Mouse (Mus musculus) gastrocnemius, adult 2 months (tissue): ENCODE results near the gene Cln3. TPM values are rescaled to one million over a fixed set of nuclear protein-coding genes. Genes with fewer than 3 reads are reported as not detected.

Experiments
- DNase-seq: peaks from one replicate; pipeline ENCODE4 v3.0.0; 2022
- H3K27ac ChIP-seq: fragments of 200-600 bp; 2 replicates; pipeline ENCODE4 v1.8.1; 2022; ENCODE audit warnings: mild to moderate bottlenecking
- H3K4me3 ChIP-seq: fragments of 200-600 bp; 2 replicates; pipeline ENCODE4 v1.8.1; 2022; ENCODE audit warnings: mild to moderate bottlenecking, moderate library complexity
- CTCF ChIP-seq: fragments of 200-600 bp; IDR thresholded peaks from 2 replicates; pipeline ENCODE4 v1.8.1; 2022; ENCODE audit warnings: antibody characterized with exemption, mild to moderate bottlenecking, moderate library complexity
- intact Hi-C: fragments of 180-260 bp; cut with DNase I; formaldehyde crosslinking; loops from one replicate; pipeline ENCODE4 v1.15.1; 2025
- total RNA-seq, 2 experiments: library from RNA; stranded (reverse); gene quantifications; 2 replicates each; pipeline ENCODE4 v1.2.3; 2021

The Cln3 gene
- total RNA-seq, 2 experiments from 2014 or later, result 9.1 to 13.4 TPM

DNA sequence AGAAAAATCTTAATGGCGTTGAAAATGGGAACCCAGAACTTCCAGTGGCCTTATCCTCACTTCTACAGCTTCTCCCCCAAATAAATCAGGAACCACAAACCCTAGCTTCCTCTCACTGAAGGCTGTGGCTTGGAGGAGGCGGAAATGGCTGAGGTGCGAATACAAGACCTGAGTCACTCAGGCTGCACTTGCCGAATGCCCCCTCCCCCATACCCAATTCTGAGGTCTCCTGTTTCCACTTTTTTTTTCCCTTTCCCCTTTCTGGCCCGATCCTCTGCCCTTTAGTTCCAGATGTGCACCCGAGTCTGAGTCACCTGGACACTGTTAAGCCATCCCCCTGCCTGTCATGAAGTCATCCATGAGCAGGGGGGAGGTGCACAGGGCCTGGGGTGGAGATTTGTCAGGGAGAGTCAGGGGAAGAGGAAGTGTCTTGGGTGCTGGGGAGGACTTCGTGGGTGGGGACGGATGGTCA is 1.1 kb downstream of the Cln3 start, which contains the start of gene Apobr:
Gene Apobr, plus strand, starts transcription at position 437 of the 472 bp plus-strand sequence.
- Histone ChIP-seq H3K4me3 (peak within 1 kb of the TSS; percentile 86), H3K27ac (peak within 1 kb of the TSS; percentile 97)
- intact Hi-C loops, result loop anchor here (5.0 kb wide), 1 partner anchor 97 kb away; the partner anchor contains the start of gene Tufm
- TF ChIP-seq CTCF, result no peak
- no peak for DNase-seq

DNA sequence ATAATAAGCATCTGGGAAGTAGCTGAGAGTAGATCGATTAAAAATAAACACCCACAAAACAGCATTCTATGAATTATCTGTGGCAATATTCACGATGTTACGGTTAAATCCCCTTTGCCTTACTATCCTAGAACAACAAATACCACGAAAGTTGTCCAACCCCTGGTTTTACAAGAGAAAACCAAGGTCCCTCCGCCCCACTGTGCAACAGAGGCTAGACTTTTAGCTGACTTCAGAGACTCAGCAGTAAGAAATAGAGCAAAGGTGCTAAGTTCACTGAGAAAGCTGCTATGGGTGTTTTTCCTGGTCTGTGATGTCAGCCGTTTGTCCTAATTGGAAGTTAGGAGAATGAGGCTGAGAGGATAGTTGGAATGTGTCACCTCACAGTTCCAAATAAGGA is 1.9 kb downstream of the Cln3 start:
- no peak for TF ChIP-seq CTCF

DNA sequence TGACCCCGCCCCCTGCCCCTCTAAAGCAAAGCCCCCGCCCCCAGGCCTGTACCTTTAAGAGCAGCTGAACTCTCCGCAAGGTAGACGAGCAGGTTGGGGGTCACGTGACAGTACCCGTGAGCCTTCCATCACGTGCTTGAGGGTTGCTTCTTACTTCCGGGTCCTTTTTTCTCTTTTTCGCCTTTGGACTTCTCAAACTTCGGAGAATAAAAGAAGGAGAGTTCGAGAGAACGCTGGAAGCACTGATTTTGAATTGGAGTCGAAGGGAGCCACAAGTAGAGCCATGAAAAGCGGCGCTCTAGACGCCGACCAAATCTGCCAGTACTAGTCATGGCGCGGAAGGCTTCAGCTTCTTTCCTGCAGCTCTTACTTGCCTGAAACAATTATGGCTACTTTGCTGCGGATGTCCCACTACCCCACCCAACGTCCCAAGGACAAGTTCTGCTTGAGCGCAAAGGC is 2.3 kb downstream of the Cln3 start:
- TF ChIP-seq CTCF, result no peak
- Histone ChIP-seq H3K27ac (peak overlapping the region; percentile 97), H3K4me3 (peak overlapping the region; percentile 86)
- intact Hi-C loops, result loop anchor here (5.0 kb wide), 1 partner anchor 96 kb away; the partner anchor contains the start of gene Tufm
- DNase-seq, result peak; percentile 93

More for the DNA sequence above, 1.9 kb downstream of the Cln3 start:
- peak overlapping the region; percentile 86 for H3K4me3 ChIP-seq
- DNase-seq, result no peak
- intact Hi-C loops, result loop anchor here (5.0 kb wide), 1 partner anchor 96 kb away; the partner anchor contains the start of gene Tufm
- peak overlapping the region; percentile 97 for H3K27ac ChIP-seq

DNA sequence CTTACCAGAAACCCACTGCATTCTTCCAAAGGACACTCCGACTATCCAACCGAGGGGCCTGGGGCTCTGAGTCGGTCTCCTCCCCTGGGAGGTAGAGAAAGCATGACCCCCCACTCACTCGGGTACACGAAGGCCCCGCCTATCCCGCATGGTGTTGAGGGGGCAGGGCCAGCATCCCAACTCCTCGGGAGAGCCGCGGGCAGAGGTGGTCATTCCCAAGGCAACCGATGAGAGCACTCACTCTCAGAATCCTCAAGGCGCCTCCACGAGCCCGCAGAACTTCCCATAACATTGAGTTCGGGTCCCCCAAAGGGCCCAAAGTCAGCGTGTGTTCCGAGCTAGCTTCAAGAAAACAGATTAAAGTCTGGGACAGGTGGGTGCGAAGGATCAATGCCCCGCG is 2.9 kb downstream of the Cln3 start:
- H3K4me3 ChIP-seq, result peak overlapping the region; percentile 86
- peak; percentile 44 for DNase-seq
- H3K27ac ChIP-seq, result peak overlapping the region; percentile 97
- intact Hi-C loops, result loop anchor here (5.0 kb wide), 1 partner anchor 95 kb away; the partner anchor contains the start of gene Tufm
- no peak for TF ChIP-seq CTCF

DNA sequence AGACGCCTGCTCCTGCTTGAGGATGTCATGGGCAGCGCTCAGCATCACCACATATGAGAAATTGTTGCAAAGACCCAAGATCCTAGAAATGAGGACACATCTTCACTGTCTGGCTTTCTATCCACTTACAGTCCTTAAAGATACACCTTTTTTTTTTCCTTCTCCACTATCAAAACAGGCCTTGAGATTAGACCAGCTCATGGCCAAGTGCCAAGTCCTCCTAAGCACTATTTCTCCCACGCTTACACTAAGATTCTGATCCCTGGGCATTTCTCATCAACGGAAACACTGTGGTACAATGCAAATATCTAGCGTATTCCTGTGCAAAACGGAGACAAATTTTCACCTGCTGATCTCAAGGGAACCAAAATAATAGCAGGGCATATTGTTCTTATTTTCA is 4.0 kb downstream of the Cln3 start:
- no peak overlapping the region for H3K4me3 ChIP-seq
- TF ChIP-seq CTCF, result no peak
- DNase-seq, result no peak

DNA sequence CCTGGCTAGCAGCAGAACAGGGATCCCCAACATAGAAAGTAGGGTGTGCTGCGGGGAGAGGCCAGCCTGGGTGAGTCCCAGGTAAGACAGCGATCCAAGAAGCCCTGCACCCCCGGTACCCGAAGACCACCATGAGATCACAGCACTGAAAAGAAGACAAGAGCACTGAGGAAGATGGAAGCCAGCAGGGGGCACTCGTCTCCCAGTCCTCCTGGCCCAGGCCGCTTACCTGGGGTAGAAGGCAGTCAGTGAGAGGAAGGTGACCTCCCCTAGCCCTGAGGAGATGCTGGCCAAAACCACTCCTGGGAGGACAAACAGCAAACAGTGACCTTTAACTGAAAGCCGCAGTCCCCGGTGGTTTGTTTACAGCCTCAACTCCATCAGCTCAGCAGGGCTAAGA is 6.4 kb downstream of the Cln3 start:
- Histone ChIP-seq H3K27ac (no peak overlapping the region), H3K4me3 (no peak overlapping the region)
- DNase-seq, result peak; percentile 59
- intact Hi-C loops, result loop anchor here (1.0 to 2.0 kb wide), 2 partner anchors 58 to 116 kb away; partner anchors contain the start of genes Bola2 and Slx1b
- TF ChIP-seq CTCF, result peak; percentile 69

More for the DNA sequence above, 4.0 kb downstream of the Cln3 start:
- intact Hi-C loops, result loop anchor here (5.0 kb wide), 1 partner anchor 94 kb away; the partner anchor contains the start of gene Tufm
- no peak overlapping the region for H3K27ac ChIP-seq

DNA sequence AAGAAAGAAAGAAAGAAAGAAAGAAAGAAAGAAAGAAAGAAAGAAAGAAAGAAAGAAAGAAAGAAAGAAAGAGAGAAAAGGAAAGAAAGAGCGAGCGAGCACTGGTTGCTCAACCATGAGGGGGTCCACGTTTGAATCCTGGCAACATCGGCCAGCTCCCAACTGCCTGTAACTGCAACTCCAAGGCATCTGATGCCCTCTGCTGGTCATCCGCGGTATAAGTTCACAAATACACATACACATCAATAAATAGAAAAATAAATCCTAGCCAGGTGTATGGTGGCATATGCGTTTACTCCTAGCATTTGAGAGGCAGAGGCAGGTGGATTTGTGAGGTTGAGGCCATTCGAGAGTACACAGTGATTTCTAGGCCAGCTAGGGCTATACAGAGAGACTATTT is 8.7 kb downstream of the Cln3 start:
- intact Hi-C loops, result no loop called here
- Histone ChIP-seq H3K27ac (no peak overlapping the region), H3K4me3 (no peak overlapping the region)
- DNase-seq, result peak; percentile 51
- peak; percentile 58 for TF ChIP-seq CTCF

DNA sequence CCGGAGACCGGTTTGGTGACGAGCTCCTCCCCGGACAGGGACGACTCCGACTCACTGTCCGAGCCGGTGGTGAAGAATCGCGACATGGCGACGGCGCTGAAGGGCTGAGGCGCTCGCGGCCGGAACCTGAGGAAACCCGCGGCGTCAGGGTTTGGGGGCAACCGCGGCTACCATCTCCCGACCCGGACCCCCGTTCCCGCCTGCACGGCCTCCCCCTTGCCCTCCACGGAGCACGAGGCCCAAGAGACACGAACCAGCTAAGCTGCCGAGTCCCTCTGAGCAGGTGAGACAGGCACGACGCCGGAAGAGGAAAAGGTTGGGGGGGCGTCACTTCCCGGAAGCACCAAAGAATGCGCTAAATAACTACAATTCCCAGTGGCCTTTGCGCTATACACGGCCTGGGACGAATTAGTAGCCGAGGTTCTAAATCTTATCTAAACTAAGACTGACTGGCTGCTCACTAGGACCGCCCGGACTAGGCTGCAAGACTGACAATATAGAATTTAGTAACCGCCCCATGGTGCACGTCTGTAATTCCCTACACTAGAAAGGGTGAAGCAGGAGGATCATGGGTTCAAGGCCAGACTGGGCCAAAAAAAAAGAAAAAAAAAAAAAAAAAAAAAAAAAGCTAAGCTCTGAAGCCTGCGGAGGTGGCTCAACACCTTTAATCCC is 19.4 kb downstream of the Cln3 start, which contains the start of gene Eif3c:
Gene Eif3c, minus strand, starts transcription at position 318 of the 672 bp plus-strand sequence.
- peak within 1 kb of the TSS; percentile 86 for H3K27ac ChIP-seq
- peak within 1 kb of the TSS; percentile 84 for H3K4me3 ChIP-seq
- intact Hi-C loops, result no loop called here
- no peak for TF ChIP-seq CTCF
- DNase-seq, result peak; percentile 82

DNA sequence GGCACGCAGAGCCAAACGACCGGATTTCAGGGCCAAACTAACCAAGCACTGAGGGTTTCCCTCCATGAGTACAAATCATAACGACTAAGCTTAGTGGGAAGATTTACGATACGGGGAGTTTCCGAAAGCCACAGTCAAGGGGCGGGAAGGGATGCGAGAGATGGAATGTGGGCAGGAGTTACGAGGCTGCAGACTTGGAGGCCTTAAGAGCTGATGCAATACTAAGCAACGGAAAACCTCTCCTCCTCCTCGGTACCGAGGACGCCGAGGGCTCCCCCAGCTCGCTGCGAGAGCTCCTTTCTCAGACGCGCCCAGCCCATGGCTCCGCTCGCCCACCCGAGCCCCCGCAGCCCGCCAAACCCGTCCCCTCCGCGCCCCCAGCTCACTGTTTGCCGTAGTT is 19.9 kb downstream of the Cln3 start:
- DNase-seq, result no peak
- no peak for TF ChIP-seq CTCF
- peak overlapping the region; percentile 86 for H3K27ac ChIP-seq
- peak overlapping the region; percentile 84 for H3K4me3 ChIP-seq
- intact Hi-C loops, result no loop called here

DNA sequence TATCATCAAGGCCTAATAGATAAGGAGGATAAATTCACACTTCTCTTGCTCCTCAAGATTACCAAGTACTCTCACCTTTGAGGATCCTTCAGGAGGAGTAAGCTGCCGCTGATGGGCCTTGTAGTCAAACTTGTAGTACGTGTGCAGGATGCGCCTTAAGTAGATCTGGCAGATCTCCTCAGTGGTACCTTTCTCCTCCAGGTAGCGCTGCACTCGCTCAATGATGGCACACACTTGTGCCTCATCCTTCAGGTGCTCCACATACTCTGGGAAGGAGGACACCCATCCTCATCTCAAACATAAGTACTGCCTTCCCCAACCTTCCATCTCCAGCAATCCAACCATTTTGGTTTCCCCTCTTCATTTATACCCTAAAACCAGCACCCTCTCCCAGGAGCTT is 29.0 kb downstream of the Cln3 start:
- no peak overlapping the region for H3K4me3 ChIP-seq
- no peak for DNase-seq
- TF ChIP-seq CTCF, result no peak
- no peak overlapping the region for H3K27ac ChIP-seq
- intact Hi-C loops, result no loop called here

DNA sequence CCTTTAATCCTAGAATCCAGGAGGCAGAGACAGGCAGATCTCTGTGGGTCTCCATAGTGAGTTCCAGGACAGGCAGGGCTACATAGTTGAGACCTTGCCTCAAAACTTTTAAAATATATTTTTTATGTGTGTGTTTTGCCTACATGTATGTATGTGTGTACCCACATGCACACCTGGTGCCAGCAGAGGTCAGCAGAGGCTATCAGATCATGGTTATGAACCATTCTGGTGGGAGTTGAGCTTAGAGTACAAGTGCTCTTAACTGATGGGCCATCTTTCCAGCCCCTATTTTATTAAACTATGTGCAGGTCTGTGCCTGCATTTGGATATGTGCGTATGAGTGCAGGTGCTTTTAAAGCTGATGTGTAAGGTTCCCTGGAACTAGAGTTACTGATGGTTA is 30.8 kb downstream of the Cln3 start:
- intact Hi-C loops, result no loop called here
- DNase-seq, result no peak
- Histone ChIP-seq H3K27ac (no peak overlapping the region), H3K4me3 (no peak overlapping the region)
- peak; percentile 11; the same call in 1 of the 2 replicates for TF ChIP-seq CTCF

DNA sequence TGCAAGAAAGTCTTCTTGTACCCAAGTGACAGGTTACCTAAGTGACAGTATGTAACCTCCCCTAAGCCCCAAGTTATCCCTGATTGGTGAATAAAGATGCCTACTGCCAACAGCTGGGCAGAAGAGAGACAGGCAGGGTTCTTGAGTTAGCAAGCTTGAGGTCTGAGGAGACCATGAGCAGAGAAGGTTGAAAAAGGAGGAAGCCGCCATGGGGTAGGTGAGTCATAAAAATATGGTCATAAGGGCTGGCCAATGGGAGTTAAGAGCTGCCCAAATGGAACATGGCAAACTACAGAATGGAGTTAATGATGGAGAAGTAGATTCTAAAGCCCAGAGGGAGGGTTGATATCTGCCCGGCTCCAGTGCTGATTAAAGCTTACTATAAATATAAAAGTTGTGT is 40.0 kb downstream of the Cln3 start:
- DNase-seq, result no peak
- Histone ChIP-seq H3K4me3 (no peak overlapping the region), H3K27ac (no peak overlapping the region)
- no peak for TF ChIP-seq CTCF
- intact Hi-C loops, result no loop called here

DNA sequence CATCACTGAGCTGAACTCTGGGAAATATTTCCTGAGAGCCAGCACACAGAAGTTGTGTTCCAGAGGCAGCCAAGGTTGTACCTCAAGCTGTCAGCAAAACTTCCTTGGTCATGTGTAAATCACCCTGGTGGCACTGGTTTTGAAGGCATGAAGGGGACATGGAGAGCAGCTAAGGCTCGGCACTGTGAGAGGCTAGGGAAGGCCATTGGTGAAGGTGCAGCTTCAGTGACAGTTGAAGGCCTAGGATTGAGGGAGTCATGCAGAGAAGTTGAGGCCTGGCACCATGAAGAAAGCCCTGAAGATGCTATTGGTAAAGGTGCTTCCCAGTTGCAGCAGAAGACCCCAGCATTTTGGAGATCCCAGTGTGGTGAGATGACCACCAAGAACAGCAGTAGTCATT is 44.0 kb downstream of the Cln3 start:
- TF ChIP-seq CTCF, result no peak
- Histone ChIP-seq H3K27ac (no peak overlapping the region), H3K4me3 (no peak overlapping the region)
- no peak for DNase-seq
- intact Hi-C loops, result no loop called here
